Mouse (Mus musculus): ENCODE measurements at regions not wholly inside any gene's neighbourhood (a gene's known extent, or its start where the extent isn't known, plus 50 kb on each side); places are given as distances from the start of the nearest gene placed in this dataset.
A peak's percentile ranks its signal among the peaks of the same experiment; 100 is the strongest.
"Not testable (repeated sequence)": the region's sequence is repeated elsewhere in the genome, so short reads cannot be mapped to it uniquely, and the experiment has no call there.

DNA sequence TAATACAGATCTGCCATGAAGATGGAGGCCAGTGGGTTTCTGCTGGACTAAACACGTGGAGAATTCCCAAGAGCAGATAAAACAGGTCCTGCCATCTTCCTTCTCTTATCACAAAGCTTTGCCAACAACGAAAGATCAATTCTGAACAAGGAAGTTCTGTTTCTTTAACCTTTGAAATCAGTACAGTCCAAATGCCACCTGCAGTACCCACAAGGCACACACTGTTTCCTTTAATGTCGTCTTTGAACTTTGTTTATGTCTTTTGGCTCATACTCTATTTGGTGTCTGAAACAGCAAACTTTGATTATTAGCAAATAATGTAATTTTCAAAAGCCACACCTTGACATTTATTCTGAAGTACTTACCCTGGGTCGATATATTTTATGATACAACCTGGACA is 536.5 kb downstream of the Bckdhb start:
- no peaks in the 10 kb centered on the region for H3K27me3 ChIP-seq (ENCODE audit: control insufficient read depth, insufficient read depth, low read length, poor library complexity, severe bottlenecking)
- no peak for DNase-seq (ENCODE audit: low read depth, low spot score)

DNA sequence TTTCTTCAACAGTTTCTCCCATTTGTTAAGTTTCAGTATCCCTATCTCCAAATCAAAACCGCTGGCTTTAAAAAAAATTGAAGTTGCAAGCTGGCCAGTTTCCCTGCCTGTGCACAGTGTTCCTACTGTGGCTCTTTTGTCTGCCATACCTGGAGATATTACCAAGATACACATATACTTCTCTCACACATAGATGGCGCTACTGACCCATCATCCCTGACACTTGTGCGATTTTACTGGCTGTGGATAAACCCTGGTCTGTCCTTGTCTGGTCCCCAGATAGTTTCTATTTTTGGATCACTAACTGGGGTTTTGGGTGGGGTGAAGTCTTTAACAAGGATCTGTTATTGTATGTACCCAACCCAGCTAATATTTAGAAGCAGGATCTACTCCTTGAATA is 541.8 kb downstream of the Bckdhb start:
- no peaks in the 10 kb centered on the region for H3K27me3 ChIP-seq (ENCODE audit: control insufficient read depth, insufficient read depth, low read length, poor library complexity, severe bottlenecking)
- peak; percentile 19 for DNase-seq (ENCODE audit: low read depth, low spot score)
- H3K36me3 ChIP-seq (ENCODE audit: control insufficient read depth, insufficient read depth, low read length, poor library complexity, severe bottlenecking), result no peaks in the 10 kb centered on the region

More for the DNA sequence above, 536.5 kb downstream of the Bckdhb start:
- no peaks in the 10 kb centered on the region for H3K36me3 ChIP-seq (ENCODE audit: control insufficient read depth, insufficient read depth, low read length, poor library complexity, severe bottlenecking)

DNA sequence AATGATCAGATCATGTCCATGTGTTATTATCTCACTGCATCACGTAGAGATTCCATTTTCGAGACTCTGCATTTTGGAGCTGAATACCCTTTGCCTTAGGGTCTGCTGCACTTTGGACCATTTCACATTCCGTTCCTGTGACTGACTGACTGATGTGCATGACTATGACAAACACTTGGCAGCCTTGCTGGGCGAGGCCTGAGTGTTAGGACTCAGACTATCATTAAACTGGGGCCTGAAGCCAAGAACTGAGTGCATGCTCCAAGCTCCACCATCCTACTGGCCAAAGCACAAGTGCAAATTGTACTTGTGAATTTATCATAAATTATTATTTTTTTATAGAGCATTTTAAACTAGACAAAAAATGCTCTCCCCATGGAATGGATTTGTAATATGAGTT is 547.8 kb downstream of the Bckdhb start:
- Histone ChIP-seq H3K36me3 (ENCODE audit: control insufficient read depth, insufficient read depth, low read length, poor library complexity, severe bottlenecking) (no peaks in the 10 kb centered on the region), H3K27me3 (ENCODE audit: control insufficient read depth, insufficient read depth, low read length, poor library complexity, severe bottlenecking) (no peaks in the 10 kb centered on the region)
- no peak for DNase-seq (ENCODE audit: low read depth, low spot score)

DNA sequence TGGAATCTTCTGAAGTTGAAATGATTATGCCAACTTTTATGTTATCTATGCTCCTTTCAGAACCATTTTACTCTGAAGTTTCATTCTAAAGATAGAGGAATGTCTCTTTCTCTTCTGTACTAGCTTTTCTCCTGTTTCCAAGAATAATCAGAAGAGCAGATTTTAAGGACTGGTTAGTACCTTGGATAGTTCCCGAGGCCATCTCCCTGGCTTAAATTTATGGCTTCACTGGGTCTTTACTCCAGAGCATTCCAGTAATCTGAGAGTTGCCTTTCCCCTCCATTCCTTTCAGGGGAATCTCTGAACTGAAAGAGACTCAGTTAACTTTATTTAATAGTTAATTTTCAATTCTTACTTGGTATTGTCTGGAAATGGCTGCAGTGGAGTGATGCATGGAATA is 551.0 kb downstream of the Bckdhb start:
- H3K36me3 ChIP-seq (ENCODE audit: control insufficient read depth, insufficient read depth, low read length, poor library complexity, severe bottlenecking), result no peaks in the 10 kb centered on the region
- no peak for DNase-seq (ENCODE audit: low read depth, low spot score)
- H3K27me3 ChIP-seq (ENCODE audit: control insufficient read depth, insufficient read depth, low read length, poor library complexity, severe bottlenecking), result no peaks in the 10 kb centered on the region

DNA sequence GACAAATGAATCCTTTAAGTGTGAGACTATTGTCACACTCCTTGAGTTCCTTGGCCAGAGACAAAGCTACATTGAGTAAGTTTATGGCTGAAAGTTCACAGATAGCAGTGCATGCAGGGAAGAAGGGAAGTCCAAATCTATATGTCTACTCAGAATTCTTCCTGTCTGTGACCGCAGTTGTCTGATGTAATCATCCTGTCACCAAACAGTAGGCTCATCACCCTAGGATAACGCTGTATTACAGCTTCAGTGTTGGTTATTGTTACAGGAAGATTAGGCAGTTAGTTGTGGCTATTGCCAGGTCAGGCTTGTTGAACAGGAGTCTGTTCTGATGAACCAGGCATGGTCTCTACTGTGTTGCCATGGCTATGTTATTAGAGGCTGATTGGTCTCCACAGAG is 574.6 kb downstream of the Bckdhb start:
- no peak for DNase-seq (ENCODE audit: low read depth, low spot score)

DNA sequence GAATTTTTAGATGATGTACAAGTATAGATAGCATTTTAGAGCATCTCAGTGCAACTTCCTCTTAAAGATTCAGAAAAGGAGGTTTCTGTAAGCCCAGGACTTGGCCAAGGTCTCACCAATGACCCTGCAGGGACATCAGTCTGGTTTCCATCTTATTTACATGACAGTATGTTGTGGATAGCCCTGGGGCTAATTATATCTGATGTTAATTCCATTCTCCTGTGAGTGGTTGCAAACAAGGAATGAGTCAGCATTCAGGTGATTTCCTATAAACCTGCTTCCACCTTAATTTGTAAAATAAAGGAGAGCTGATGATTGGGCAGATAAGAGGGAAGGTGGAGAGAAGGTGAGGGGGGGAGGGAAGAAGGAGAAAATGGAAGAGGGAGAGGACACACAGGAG is 578.0 kb downstream of the Bckdhb start:
- H3K36me3 ChIP-seq (ENCODE audit: control insufficient read depth, insufficient read depth, low read length, poor library complexity, severe bottlenecking); H3K27me3 ChIP-seq (ENCODE audit: control insufficient read depth, insufficient read depth, low read length, poor library complexity, severe bottlenecking); DNase-seq (ENCODE audit: low read depth, low spot score): not testable (repeated sequence)

More for the DNA sequence above, 574.6 kb downstream of the Bckdhb start:
- H3K36me3 ChIP-seq (ENCODE audit: control insufficient read depth, insufficient read depth, low read length, poor library complexity, severe bottlenecking), result no peaks in the 10 kb centered on the region
- no peaks in the 10 kb centered on the region for H3K27me3 ChIP-seq (ENCODE audit: control insufficient read depth, insufficient read depth, low read length, poor library complexity, severe bottlenecking)

DNA sequence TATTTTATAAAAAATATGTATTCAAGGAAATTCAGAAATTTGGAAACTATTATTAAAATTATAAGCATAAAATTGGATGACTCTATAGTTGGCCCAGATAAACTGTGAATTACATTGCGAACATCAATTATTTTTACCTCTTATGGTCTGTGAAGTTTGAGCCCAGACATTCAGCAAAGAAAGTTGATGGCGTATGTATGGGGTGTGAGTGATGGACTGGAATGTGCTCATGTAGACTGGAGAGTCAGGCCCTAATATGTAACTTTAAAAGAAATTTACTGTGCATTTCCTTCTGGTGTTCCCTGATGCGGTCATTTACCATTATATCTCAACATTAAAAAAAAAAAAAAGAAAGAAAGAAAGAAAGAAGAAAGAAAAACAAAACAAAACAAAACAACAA is 592.1 kb downstream of the Bckdhb start:
- Histone ChIP-seq H3K36me3 (ENCODE audit: control insufficient read depth, insufficient read depth, low read length, poor library complexity, severe bottlenecking) (no peaks in the 10 kb centered on the region), H3K27me3 (ENCODE audit: control insufficient read depth, insufficient read depth, low read length, poor library complexity, severe bottlenecking) (no peaks in the 10 kb centered on the region)
- DNase-seq (ENCODE audit: low read depth, low spot score), result no peak

DNA sequence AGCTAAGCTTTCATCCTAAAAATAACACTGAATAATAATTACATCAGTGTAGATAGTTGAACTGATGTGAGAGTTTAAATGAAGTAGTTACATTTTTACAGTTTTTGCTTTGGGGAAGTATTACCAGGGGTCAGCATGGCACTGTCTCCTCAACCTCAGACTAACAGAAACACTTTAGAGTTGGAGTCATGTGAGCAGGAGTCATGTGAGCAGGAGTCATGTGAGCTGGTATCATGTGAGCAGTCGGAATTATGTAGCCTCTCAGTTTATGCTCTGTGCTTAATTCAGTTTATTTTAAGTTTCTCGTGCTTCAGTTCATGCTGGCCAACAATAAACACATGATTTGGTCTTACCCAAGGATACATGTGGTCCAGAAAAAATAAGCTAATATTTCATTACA is 620.5 kb downstream of the Bckdhb start:
- DNase-seq (ENCODE audit: low read depth, low spot score), result no peak
- no peaks in the 10 kb centered on the region for H3K27me3 ChIP-seq (ENCODE audit: control insufficient read depth, insufficient read depth, low read length, poor library complexity, severe bottlenecking)
- H3K36me3 ChIP-seq (ENCODE audit: control insufficient read depth, insufficient read depth, low read length, poor library complexity, severe bottlenecking), result no peaks in the 10 kb centered on the region

DNA sequence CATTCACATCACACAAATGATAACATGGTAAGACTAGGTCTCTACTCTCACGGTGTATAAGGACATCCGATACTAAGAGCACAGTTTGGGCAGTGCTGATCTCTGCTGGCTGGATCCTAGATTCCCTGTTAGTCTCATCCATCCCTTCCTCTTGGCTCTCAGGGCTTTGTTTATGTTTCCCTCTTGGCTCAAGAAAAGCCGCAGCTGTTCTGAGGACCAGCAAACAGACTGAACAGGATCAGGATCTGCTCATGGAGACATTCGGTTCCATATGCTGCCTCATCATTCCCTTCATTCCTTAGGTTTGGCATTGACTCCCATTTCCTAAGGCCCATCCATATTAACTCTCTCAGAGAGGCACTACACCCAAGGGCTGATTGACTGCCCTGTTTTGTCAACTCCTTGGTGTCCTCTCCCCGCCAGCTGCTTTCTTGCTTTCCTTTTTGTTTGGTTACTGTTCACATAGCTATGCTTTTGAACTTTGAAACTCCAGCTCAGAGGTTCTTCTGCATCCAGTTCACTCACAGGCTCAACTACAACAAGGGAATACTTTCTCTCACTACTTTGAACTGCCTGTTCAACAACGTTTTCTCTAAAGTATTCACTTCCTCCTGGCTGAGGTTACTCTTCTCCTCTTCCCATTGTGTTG is 623.2 kb downstream of the Bckdhb start:
- Histone ChIP-seq H3K27me3 (ENCODE audit: control insufficient read depth, insufficient read depth, low read length, poor library complexity, severe bottlenecking) (no peaks in the 10 kb centered on the region), H3K36me3 (ENCODE audit: control insufficient read depth, insufficient read depth, low read length, poor library complexity, severe bottlenecking) (no peaks in the 10 kb centered on the region)
- no peak for DNase-seq (ENCODE audit: low read depth, low spot score)

DNA sequence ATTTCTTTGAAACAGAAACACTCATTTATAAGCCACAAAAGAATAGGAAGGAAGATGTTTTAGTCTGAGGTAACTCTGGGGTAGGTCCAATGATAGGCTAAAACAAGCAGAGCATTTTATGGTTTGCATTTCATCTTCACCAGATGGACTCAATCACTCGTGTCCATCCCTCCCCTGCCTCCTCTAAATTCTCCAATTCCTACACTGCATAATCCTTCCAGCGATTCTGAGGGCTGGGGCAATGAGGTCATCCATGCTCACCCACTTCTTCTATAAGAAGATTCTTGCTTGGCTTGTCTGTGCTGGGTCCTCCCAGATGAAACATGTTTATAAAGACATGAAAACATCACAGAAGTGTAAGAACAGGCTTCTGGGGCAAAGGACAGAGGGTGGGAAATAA is 630.3 kb downstream of the Bckdhb start:
- Histone ChIP-seq H3K27me3 (ENCODE audit: control insufficient read depth, insufficient read depth, low read length, poor library complexity, severe bottlenecking) (no peaks in the 10 kb centered on the region), H3K36me3 (ENCODE audit: control insufficient read depth, insufficient read depth, low read length, poor library complexity, severe bottlenecking) (no peaks in the 10 kb centered on the region)
- DNase-seq (ENCODE audit: low read depth, low spot score), result no peak

DNA sequence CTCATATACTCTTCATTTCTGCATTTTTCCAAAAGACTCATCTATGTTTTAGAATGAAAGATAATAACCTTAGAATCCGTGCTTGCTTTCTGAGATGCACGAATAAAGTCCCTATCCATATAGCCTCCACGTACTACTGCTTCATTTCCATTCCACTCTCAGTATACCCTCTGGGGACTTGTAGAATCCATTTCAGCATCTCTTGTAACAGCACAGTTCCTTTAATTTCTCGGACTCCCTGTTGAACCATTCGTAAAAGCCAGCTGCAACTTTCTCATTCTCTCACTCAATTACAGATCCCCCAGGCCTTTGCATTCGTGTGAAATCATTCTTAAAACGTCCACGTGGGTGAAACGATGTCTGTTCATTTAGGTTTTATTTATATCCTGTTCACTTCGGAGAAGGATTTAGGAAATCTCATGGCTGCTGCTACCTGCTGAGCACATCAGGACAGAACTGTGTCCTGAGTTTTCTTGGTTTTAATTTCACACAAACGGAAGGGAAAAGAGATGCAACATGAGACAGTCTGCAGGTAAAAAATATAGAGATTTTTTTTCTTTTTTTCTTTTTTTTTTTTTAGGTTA is 631.4 kb downstream of the Bckdhb start:
- DNase-seq (ENCODE audit: low read depth, low spot score), result no peak
- Histone ChIP-seq H3K36me3 (ENCODE audit: control insufficient read depth, insufficient read depth, low read length, poor library complexity, severe bottlenecking) (no peaks in the 10 kb centered on the region), H3K27me3 (ENCODE audit: control insufficient read depth, insufficient read depth, low read length, poor library complexity, severe bottlenecking) (no peaks in the 10 kb centered on the region)

DNA sequence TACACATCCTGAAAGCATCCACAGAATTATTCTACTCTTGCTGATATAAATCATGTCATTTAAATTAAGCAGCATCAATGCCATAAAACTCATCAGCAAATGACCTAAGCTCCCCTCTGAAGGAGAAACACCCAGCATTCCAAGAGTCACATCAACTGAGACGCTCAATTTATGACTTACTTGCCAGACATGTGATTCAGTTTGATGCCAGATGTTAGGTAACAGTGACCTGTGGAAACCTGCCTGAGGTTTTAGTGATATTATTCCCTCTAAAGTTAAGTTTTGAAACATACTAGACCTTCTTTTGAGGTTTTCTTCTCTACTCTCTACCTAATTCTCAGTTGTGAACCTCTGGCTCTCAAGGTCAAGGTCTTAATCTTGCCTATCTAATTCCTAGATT is 633.4 kb downstream of the Bckdhb start:
- Histone ChIP-seq H3K27me3 (ENCODE audit: control insufficient read depth, insufficient read depth, low read length, poor library complexity, severe bottlenecking) (no peaks in the 10 kb centered on the region), H3K36me3 (ENCODE audit: control insufficient read depth, insufficient read depth, low read length, poor library complexity, severe bottlenecking) (no peaks in the 10 kb centered on the region)
- DNase-seq (ENCODE audit: low read depth, low spot score), result no peak

DNA sequence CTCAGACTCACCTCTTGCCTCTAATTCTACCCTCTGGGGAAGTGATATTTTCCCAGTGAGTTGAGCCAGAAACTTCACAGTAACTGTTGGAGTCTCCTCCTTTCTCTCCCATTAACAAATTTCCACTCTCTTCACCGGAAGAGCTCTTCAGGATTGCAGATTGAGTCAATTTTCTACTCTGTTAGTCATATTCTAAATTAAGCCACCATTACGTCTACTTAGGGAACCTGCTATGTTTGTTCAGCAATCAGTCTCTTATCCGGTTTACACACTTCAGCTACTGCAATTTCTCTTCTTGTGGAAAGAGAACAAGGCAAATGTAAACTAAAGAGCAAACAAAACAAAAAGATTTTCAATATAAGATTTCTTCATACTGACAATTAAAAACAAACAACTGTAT is 644.6 kb downstream of the Bckdhb start:
- Histone ChIP-seq H3K27me3 (ENCODE audit: control insufficient read depth, insufficient read depth, low read length, poor library complexity, severe bottlenecking) (no peaks in the 10 kb centered on the region), H3K36me3 (ENCODE audit: control insufficient read depth, insufficient read depth, low read length, poor library complexity, severe bottlenecking) (no peaks in the 10 kb centered on the region)
- no peak for DNase-seq (ENCODE audit: low read depth, low spot score)

DNA sequence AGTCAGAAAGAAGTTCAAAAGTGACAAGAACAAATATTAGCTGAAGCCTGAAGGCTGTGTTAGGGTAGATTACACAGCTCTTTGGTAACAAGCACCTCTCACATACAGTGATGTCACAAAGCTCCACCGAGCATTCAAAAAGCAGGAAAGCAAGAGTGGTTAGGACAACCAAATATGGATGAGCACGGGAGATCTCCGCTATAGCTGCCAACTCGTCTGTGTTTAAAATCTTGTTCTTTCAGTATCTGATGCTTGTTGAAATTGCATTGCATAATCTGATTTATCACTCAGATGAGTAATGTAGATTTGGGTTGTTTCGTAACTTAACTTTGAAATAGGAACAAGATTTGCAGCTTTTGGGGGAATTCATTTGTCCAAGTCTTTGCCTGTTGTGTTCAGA is 652.8 kb downstream of the Bckdhb start:
- DNase-seq (ENCODE audit: low read depth, low spot score), result no peak
- no peaks in the 10 kb centered on the region for H3K36me3 ChIP-seq (ENCODE audit: control insufficient read depth, insufficient read depth, low read length, poor library complexity, severe bottlenecking)
- H3K27me3 ChIP-seq (ENCODE audit: control insufficient read depth, insufficient read depth, low read length, poor library complexity, severe bottlenecking), result no peaks in the 10 kb centered on the region

DNA sequence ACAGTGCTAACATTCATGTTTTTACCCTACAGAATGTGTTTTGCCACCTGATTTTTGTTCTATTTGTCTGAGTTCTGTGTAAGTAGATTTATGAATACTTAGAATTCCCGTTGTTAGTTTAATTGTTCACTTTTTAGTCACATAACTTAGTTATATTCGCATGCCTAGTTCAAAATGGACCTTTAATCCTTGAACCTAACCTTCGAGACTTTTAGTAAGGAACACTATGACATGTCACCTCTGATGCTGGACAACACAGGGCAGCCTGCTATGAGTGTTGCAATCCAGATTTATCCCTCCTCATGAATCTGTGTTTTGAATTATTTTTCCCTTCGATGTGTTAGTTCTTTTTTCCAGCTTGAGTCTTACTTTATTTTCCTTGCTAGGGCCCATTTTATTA is 662.8 kb downstream of the Bckdhb start:
- Histone ChIP-seq H3K36me3 (ENCODE audit: control insufficient read depth, insufficient read depth, low read length, poor library complexity, severe bottlenecking) (no peaks in the 10 kb centered on the region), H3K27me3 (ENCODE audit: control insufficient read depth, insufficient read depth, low read length, poor library complexity, severe bottlenecking) (no peaks in the 10 kb centered on the region)
- no peak for DNase-seq (ENCODE audit: low read depth, low spot score)

DNA sequence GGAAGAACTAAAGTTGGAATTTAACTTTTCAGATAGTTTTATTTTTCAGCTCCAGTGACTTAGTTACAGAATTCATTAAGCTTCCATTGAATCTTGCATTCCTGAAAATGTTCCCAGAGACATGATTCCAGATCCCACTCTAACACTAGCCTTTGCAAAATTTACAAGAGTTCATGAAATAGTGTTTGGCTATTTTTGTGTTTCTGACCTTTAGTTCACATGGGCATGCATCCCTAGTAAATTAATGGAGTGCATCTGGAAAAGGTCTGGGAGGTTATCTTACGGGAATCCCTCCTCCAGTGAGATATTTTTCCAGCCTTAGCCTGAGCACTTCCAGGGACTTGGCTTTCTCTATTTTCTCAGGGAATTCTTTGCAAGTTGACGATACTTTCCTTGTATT is 669.8 kb downstream of the Bckdhb start:
- H3K36me3 ChIP-seq (ENCODE audit: control insufficient read depth, insufficient read depth, low read length, poor library complexity, severe bottlenecking), result no peaks in the 10 kb centered on the region
- no peak for DNase-seq (ENCODE audit: low read depth, low spot score)
- H3K27me3 ChIP-seq (ENCODE audit: control insufficient read depth, insufficient read depth, low read length, poor library complexity, severe bottlenecking), result no peaks in the 10 kb centered on the region
